Mouse (Mus musculus) cerebellum, adult 2 months (tissue): Measurements from ENCODE around the gene Ssrp1.

Experiments
- CTCF ChIP-seq: fragments of 200-500 bp; IDR thresholded peaks from 2 replicates; pipeline ENCODE4 v1.5.1; 2011; ENCODE audit warnings: low read depth, mild to moderate bottlenecking, control low read depth, low read length, moderate library complexity, borderline replicate concordance; ENCODE audit not compliant: insufficient read depth
- POLR2A ChIP-seq: fragments of 200-500 bp; IDR thresholded peaks from 2 replicates; pipeline ENCODE4 v1.6.1; 2011; ENCODE audit warnings: low read length, control low read depth, borderline replicate concordance; ENCODE audit not compliant: insufficient read depth

DNA sequence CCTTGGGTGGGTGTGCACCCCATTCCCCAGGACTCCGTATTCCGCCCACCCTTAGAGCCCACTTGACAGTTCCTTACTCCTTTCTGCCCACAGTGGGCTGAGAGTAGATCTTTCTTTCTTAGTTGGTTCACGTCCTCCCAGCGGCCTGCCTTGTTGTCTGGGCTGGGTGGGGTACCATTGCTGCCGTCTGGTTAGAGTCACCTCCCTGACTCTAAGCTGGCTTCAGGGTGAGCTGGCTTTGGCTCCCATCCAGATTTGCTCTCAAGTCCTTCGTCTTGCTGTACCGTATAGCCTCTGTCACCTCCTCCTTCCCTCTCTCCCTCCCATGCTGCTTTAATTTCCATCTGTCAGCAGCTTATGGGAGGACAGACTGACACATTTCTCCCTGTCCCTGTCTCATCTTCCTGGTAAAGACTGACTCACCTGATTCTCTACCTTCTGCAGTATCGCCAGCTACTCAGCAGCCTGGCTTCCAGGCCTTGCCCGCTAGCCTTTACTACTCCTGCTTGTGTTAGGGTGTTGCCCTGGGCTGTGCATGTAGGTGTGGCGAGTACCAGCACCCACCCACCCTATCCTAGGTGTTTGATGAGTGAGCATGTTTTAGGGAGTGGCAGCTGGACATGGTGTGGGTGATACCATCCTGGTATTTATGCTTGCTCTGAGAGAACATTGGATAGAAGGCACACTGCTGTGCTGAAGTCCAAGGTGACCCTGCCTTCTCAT, 31.0 kb downstream of the Ssrp1 start:
- TF ChIP-seq CTCF = no peak
- no peak for TF ChIP-seq POLR2A
